Mouse (Mus musculus) cerebellum, adult 2 months (tissue): ENCODE data around the gene Cebpe.

Source experiments
- CTCF ChIP-seq: fragments of 200-500 bp; IDR thresholded peaks from 2 replicates; pipeline ENCODE4 v1.5.1; 2011; ENCODE audit warnings: low read depth, mild to moderate bottlenecking, control low read depth, low read length, moderate library complexity, borderline replicate concordance; ENCODE audit not compliant: insufficient read depth
- POLR2A ChIP-seq: fragments of 200-500 bp; IDR thresholded peaks from 2 replicates; pipeline ENCODE4 v1.6.1; 2011; ENCODE audit warnings: low read length, control low read depth, borderline replicate concordance; ENCODE audit not compliant: insufficient read depth

DNA sequence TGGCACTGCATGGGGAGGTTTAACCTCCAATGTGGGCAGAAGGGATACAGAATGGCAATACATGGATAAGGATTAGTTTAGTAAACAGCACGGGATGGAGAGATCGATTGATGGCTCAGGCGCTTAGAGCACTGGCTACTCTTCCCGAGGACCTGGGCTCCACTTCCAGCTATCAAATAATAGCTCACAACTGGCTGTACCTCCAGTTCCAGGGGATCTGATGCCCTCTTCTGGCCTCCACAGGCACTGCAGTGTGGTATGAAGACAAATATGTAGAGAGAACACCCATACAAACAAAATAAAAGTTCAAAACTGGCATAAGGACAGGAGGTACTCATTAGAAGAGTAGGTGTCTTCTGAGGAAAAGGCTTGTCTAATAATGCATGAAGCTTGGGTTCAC lies 42.6 kb downstream of the Cebpe start:
- TF ChIP-seq CTCF (peak; percentile 59), POLR2A (no peak)
